Mouse (Mus musculus): ENCODE measurements around the gene Eif4e3.

DNA sequence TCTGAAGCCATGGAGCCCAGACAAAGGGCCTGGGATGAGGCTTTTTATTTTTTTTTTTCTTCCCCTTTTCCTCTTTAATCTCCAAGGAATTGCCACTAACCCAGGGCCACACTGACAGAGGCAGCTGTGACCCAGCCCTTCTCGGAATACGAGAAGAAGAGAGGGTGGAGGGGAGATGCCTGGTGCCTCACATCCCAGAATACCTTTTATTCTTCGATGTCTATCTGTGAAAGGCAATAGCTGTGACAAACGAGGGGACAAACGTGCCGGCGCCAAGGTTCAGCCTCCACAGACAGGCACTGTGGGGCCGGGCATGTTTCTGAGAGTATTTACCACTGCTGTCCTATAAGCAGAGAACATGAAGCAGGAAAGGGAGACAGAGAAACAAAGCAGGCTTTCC lies 66.9 kb downstream of the Eif4e3 start:
- TF ChIP-seq CTCF (IDR thresholded peaks at IDR 0.05; ENCODE audit: low read depth), result no peak
- no peak for TF ChIP-seq EP300 (IDR thresholded peaks at IDR 0.05; ENCODE audit: low read depth)
